Mouse (Mus musculus) olfactory bulb, adult 2 months (tissue): Measurements from ENCODE around the gene Lpgat1. TPM values are rescaled to one million over a fixed set of nuclear protein-coding genes. Genes with fewer than 3 reads are reported as not detected.
A peak's percentile ranks its signal among the peaks of the same experiment; 100 is the strongest.

Experiments
- H3K27ac ChIP-seq: fragments of 200-500 bp; 2 replicates; pipeline ENCODE4 v1.5.1; 2012; ENCODE audit warnings: low read depth, low read length; ENCODE audit not compliant: insufficient read depth
- H3K4me1 ChIP-seq: fragments of 200-500 bp; 2 replicates; pipeline ENCODE4 v1.6.1; 2012; ENCODE audit warnings: low read length; ENCODE audit not compliant: control insufficient read depth, insufficient read depth
- H3K4me3 ChIP-seq: fragments of 200-500 bp; 2 replicates; pipeline ENCODE4 v1.5.1; 2012; ENCODE audit warnings: mild to moderate bottlenecking, low read depth, low read length, moderate library complexity; ENCODE audit not compliant: insufficient read depth
- CTCF ChIP-seq: fragments of 200-500 bp; IDR thresholded peaks from 2 replicates; pipeline ENCODE4 v1.5.1; 2012; ENCODE audit warnings: low read depth, mild to moderate bottlenecking, low read length, moderate library complexity; ENCODE audit not compliant: insufficient read depth
- POLR2A ChIP-seq: fragments of 200-500 bp; IDR thresholded peaks from 2 replicates; pipeline ENCODE4 v1.6.1; 2012; ENCODE audit warnings: mild to moderate bottlenecking, low read depth, low read length, moderate library complexity; ENCODE audit not compliant: insufficient read depth
- WGBS: fragments of 180-500 bp; shearing (Covaris S2); methylation state at CpG from one replicate; pipeline ENCODE4 v1.1.7; 2018; 5-methylcytosine and 5-hydroxymethylcytosine counted together
- polyA plus RNA-seq: library from polyadenylated mRNA; stranded (reverse); fragments of >200 nt; gene quantifications from 2 replicates; pipeline ENCODE4 v1.2.4, GENCODE M21; 2012; ENCODE audit warnings: low replicate concordance; ENCODE audit not compliant: missing spikeins, insufficient read depth, insufficient read length

Gene Lpgat1
- polyA plus RNA-seq, 1 experiment: 41.9 TPM

DNA sequence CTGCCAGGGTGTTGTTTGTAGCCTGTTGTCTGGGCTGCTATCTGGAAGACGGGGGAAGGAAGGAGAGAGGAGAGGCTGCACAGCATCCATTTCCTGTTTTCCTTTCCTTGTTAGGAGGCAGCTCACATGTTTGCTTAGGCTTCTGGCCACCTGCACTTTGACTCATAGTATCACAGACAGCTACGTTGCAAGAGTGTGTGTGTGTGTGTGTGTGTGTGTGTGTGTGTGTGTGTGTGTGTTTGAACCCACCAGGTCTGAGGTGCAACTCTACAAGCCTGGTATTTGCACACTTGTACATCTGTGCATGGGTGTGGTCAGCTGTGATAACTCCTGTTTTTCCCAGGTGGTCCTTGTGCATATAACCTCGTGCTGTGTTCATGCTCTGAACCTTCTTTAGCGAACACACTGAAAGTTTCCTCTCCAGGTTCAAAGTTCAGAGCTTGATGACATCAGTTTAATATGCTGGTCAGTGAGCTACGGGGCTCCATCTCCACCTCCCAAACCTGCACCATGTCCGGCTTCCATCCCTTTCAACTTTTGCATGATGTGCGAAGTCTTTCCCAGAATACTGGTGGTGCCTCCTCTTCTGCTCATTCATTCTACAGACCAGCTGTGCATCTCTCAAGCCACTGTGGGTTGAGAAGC is 76.4 kb downstream of the Lpgat1 start:
- 86% methylated on average over 7 of the region's 7 CpGs for WGBS
- Histone ChIP-seq H3K27ac (no peak overlapping the region), H3K4me1 (no peaks in the 10 kb centered on the region), H3K4me3 (no peak overlapping the region)
- TF ChIP-seq POLR2A (no peak), CTCF (no peak)

DNA sequence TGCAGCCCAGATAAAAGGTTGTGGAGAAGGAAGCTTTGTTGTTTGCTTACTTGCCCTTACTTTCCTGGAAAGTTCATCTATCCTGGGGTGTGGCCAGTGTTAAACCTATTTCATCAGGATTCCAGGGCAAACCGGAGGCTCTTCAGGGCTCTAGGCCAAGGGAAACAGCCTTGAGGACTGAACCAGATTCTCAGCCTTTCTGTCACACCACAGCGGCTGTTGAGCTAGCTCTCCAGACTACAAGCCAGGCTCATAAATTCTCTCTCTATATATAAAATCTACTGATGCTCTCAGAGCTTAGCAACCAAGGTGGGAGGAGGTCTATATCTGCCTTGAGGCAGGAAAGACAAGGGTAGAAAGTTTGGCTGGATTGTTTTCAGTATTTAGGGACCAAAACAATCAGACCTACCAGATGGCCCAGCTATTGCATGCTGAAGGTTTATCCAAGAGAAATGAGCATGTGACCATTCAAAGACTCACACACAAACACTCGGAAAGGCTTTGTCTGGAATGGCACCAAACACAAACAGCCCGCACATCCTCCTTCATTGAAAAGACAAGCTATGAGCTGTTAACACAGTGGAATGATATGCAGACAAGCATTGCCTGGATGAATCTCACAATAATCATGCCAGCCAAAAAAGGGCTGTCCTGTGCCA is 78.7 kb downstream of the Lpgat1 start:
- TF ChIP-seq CTCF (no peak), POLR2A (no peak)
- no peak overlapping the region for H3K4me3 ChIP-seq
- no peak overlapping the region for H3K27ac ChIP-seq
- H3K4me1 ChIP-seq: no peaks in the 10 kb centered on the region
- WGBS: 86% methylated on average over 4 of the region's 4 CpGs

DNA sequence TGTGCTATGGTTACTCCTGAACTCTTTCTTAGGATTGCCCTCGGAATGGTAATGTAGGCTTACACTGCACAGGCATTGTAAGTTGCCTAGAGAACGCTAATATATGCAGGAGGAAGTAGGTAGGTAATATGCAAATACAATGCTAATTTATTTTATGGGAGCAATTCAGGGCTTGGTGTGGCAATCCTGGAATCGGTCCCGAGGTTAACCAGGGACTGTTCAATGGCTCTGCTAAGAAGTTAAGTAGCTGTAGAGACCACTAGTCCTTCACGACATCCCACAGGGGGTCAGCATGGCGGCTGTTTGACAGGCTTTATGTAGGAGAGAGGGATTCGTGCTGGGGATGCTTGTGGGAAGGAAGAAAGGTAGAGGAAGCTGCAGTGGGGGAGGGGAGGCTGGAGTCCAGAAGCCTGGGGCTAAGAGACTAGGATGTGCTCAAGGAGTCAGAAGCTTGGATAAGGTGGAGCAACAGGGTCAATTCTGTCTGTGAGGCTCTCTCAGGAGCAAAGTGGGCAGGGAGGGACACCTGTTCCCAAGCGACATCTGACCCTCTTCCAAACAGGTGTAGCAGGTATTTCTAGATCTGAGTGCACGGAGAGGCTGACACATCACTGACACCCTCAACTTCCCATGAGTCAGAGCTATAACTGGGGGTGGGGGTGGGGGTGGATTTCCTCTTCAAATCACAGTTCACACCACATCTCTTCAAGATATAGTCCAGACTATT is 84.6 kb downstream of the Lpgat1 start:
- Histone ChIP-seq H3K4me3 (no peak overlapping the region), H3K4me1 (peaks cover 4% of the 10 kb centered on the region)
- WGBS: 39% methylated on average over 9 of the region's 9 CpGs

DNA sequence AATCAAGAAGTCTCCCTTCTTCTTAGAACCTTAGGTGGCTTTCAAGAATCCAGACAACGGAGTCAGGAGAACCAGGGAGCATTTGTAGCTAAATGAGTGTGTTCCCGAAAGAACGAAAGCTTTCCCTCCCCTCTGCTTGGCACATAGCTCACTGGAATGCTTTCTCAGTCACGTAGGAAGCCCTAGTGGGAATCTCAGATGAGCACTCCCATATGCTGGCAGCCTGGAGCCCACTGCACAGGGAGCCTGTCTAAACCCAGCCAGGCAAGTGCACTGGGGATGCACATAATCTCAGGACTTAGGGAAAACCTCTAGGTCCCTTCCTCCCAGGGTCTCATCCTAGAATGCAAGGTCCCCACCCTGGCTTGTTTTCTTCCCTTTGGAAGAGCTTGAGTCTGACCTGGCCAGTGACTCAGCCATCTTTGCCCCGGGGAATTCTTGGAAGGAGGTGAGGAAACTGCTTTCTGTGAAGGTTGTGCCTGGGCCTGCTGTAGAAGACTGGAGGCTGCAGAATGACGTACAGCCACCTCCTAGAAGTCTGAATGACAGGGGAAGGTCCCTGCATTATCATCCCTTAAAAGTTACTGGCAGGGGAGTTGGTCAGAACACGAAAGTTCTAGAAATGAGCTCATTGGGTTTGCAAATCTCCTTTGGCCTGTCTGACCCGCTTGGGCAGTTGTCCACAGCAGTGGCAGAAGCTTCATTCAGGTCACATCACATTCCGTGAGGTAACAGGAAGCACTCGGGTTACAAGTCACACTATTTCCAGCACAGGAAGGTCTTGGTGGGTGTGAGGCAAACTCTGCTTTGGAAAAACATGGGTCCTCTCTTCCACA is 85.4 kb downstream of the Lpgat1 start:
- 60% methylated on average over 10 of the region's 10 CpGs for WGBS
- Histone ChIP-seq H3K4me3 (no peak overlapping the region), H3K27ac (no peak overlapping the region), H3K4me1 (peaks cover 4% of the 10 kb centered on the region)
- TF ChIP-seq CTCF: no peak
- TF ChIP-seq POLR2A: no peak

More for the DNA sequence above, 84.6 kb downstream of the Lpgat1 start:
- no peak for TF ChIP-seq POLR2A
- TF ChIP-seq CTCF: no peak
- no peak overlapping the region for H3K27ac ChIP-seq

DNA sequence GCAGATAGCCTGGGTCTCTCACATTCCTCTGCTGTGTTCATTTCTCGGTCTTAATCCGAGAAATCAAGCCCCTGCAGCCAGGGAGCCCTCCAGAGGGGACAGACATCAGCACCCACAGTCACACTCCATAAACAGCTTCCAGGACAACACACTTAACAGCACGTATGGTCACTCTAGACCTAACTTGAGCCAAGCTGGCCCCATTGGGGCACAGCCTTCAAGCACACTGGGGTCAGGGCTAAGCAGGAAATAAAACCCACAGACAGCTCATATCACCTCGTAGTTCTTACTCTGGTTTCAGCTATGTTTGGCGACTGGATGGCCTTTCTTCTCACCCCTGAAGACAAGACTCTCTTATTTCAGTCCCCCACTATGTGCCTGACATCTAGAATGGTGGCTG is 87.1 kb downstream of the Lpgat1 start:
- TF ChIP-seq POLR2A: no peak
- TF ChIP-seq CTCF: no peak
- H3K4me1 ChIP-seq: peaks cover 10% of the 10 kb centered on the region
- no peak overlapping the region for H3K27ac ChIP-seq
- H3K4me3 ChIP-seq: no peak overlapping the region
- WGBS: 89% methylated on average over 5 of the region's 5 CpGs

DNA sequence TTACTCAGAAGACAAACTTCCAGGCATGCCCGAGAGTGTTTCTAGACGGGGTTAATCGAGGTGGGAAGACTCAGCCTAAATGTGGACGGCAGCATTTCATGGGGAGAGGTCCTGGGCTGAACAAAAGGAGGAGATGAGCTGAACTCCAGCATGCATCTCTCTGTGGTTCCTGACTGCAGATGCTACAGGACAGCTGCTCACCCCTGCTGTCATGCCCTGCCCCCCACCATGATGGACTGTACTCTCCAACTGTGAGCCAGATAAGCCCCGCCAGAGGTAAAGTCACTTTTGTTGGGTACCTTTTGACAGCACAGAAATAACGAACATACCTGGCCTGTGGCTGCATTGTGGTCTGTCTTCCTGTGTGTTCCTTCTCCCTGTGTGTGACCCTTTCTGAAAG is 88.2 kb downstream of the Lpgat1 start:
- TF ChIP-seq POLR2A (no peak), CTCF (no peak)
- Histone ChIP-seq H3K4me3 (no peak overlapping the region), H3K27ac (no peak overlapping the region), H3K4me1 (peaks cover 10% of the 10 kb centered on the region)
- 81% methylated on average over 6 of the region's 6 CpGs for WGBS

DNA sequence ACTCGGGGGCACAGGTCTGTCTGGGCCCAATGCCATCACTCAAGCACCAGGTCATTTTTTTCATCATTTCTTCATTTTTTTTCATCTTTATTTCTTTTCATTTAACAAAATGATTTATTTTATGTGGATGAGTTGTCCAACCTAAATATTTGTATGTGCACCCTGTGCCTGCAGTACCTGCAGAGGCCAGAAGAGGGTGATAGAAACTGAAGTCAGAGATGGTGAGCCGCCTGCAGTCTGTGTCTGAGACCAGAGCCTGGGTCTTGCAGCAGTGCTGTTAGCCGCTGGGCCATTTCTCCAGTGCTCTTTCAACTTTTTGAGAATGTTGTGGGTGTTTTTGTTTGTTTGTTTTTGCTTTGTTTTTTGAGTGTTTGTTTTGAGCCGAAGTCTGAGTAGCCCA is 89.1 kb downstream of the Lpgat1 start:
- no peak overlapping the region for H3K4me3 ChIP-seq
- no peak overlapping the region for H3K27ac ChIP-seq
- 94% methylated on average over 4 of the region's 4 CpGs for WGBS
- H3K4me1 ChIP-seq: peaks cover 10% of the 10 kb centered on the region
- TF ChIP-seq POLR2A (no peak), CTCF (0 out of 2 replicates have a peak, but pooled peaks have one; percentile 13)

DNA sequence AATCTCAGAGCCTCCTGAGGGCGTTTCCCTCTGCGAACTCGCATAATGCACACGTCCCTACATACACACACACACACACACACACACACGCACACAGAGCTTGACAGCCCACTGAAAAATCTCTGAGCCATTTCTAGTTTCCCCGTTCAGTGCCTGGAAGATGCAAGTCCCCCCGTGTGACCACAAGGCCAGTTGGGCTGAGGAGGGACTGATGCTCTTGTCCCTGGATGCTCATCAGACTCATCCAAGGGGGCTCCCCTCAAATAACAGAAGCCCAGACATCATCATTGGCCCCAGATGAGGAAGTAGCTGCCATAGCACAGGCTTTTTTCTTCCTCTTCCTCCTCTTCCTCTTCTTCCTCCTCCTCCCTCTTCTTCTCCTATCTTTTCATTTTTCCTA is 90.3 kb downstream of the Lpgat1 start:
- Histone ChIP-seq H3K27ac (no peak overlapping the region), H3K4me3 (no peak overlapping the region), H3K4me1 (peaks cover 6% of the 10 kb centered on the region)
- 92% methylated on average over 7 of the region's 7 CpGs for WGBS
- TF ChIP-seq POLR2A: no peak
- TF ChIP-seq CTCF: no peak

DNA sequence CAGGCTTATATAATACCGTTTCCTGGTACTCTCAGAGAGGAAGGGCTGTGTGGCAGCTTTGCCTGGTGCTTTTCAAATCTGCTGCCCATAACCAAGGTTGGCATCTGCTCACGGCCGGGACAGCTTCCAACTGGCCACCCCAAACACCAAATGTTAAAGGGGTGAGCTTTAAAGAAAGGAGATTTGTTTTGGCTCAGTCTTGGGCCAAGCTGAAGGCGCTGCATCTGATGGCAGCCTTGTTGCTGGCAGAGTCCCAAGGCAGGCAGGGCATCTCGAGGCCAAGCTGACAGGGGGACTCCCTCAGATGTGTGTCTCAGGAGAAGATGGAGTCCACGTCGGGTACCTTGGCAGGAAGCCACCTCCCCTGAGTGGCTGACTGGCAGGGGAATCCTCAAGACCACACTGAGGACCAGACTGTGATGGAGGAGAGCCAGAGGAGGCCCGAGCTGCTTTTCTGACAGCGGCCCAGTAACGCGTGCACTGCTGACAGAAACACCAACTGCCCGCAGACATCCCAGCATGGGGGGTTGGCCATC is 91.1 kb downstream of the Lpgat1 start:
- no peak overlapping the region for H3K27ac ChIP-seq
- peaks cover 6% of the 10 kb centered on the region for H3K4me1 ChIP-seq
- TF ChIP-seq POLR2A (no peak), CTCF (no peak)
- H3K4me3 ChIP-seq: no peak overlapping the region
- WGBS: 44% methylated on average over 12 of the region's 12 CpGs
